Mouse (Mus musculus) myocyte (in vitro differentiated cells): Measurements from ENCODE around the gene Cacna1d.

Experiments used
- E2F4 ChIP-seq: IDR thresholded peaks from one replicate; pipeline ENCODE4 v1.6.1; 2011; ENCODE audit warnings: mild to moderate bottlenecking, control low read depth, moderate library complexity; ENCODE audit not compliant: insufficient read depth
- MYOG ChIP-seq, 3 experiments: IDR thresholded peaks; one replicate each; pipeline ENCODE4 v1.6.1; 2011; ENCODE audit warnings: control low read depth in 2 of 3, low read depth in 2 of 3, mild to moderate bottlenecking in 2 of 3; ENCODE audit not compliant: insufficient read length in 2 of 3, control insufficient read depth in 1 of 3, insufficient read depth in 1 of 3
- POLR2A ChIP-seq: IDR thresholded peaks from one replicate; pipeline ENCODE4 v1.6.1; 2011; ENCODE audit warnings: low read depth, mild to moderate bottlenecking, control low read depth, moderate library complexity; ENCODE audit not compliant: insufficient read length
- POLR2AphosphoS2 ChIP-seq: IDR thresholded peaks from one replicate; pipeline ENCODE4 v1.6.1; 2011; ENCODE audit warnings: low read depth, control low read depth; ENCODE audit not compliant: insufficient read length
- TCF12 ChIP-seq: IDR thresholded peaks from one replicate; pipeline ENCODE4 v1.6.1; 2011; ENCODE audit warnings: mild to moderate bottlenecking, control low read depth; ENCODE audit not compliant: poor library complexity, insufficient read depth, severe bottlenecking
- USF1 ChIP-seq: IDR thresholded peaks from one replicate; pipeline ENCODE4 v1.6.1; 2011; ENCODE audit warnings: low read depth, mild to moderate bottlenecking, control low read depth, moderate library complexity

- no peak for TF ChIP-seq POLR2AphosphoS2
- no peak for TF ChIP-seq MYOG (IDR thresholded peaks at IDR 0.05; ENCODE audit: control insufficient read depth in 1 of 3, insufficient read depth in 1 of 3, insufficient read length in 2 of 3, low read depth in 2 of 3)
- no peak for TF ChIP-seq POLR2A
- no peak for TF ChIP-seq E2F4
- TF ChIP-seq TCF12: no peak
- no peak for TF ChIP-seq USF1
Observed at GRCm38 (mm10) chr14:30178306-30178705, 312.9 kb downstream of the Cacna1d start.
